Mouse (Mus musculus): ENCODE measurements around the gene Rmdn2.

DNA sequence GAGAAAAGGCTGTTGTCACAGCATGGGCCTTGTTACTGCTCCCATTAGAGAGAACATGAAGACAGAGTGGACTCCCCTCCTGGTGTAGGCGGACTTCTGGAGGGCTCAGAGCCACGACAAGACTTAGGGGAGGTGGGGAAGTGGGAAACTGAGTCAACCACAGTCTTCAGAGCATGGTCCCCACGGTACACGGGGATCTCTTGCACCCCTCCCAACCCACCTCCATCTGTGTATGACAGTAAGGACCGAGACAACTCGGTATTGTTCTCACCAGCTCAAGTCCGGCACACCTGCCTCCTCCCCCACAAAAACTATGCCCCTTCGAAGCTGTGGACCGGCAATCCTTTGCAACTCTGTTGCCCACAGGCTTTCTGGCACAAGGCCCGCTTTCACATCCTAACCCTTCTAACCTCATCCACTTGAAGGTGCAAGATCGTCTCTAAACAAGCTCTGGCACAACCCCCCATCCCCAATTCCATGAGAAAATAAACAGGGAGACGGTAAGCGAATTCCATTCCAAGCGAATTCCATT is 116.5 kb downstream of the Rmdn2 start:
- TF ChIP-seq CTCF (IDR thresholded peaks at IDR 0.05; ENCODE audit: low read depth) (no peak), EP300 (optimal IDR thresholded peaks at IDR 0.05) (no peak)

Data from stomach, postnatal 0 days (tissue).